Mouse (Mus musculus): Measurements from ENCODE around the gene Sass6.

DNA sequence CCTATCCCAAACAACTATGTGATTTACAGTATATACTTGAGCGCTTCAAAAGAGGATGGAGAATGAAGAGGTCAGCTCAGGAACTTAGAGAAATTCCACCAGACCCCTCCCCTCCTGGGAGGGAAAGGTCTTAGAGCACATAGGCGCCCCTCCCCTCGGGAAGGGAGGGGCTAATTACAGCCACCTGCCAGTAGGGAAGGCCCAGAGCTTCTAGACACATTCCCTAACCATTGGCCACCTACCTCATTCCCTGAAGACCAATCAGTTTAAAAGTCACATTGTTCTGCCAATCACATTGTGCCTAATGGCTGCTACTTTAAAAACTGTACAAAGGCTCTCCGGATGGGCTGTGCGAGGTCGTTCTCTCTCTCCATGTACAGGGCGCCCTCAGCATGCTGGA, 27.9 kb downstream of the Sass6 start:
- TF ChIP-seq ELF1 (IDR thresholded peaks at IDR 0.05; ENCODE audit: low read depth, low read length) (no peak), ZKSCAN1 (IDR thresholded peaks at IDR 0.05; ENCODE audit: borderline replicate concordance, low read depth, low read length) (no peak), ZC3H11A (IDR thresholded peaks at IDR 0.05; ENCODE audit: low read depth, low read length) (no peak), POLR2A (IDR thresholded peaks at IDR 0.05; ENCODE audit: low read depth, low read length) (no peak), SIN3A (IDR thresholded peaks at IDR 0.05; ENCODE audit: low read length) (no peak), CTCF (conservative IDR thresholded peaks at IDR 0.05 in 1 of 2, IDR thresholded peaks at IDR 0.05 in 1 of 2; ENCODE audit: low read depth in 2 of 2, low read length in 2 of 2) (no peak)
